Mouse (Mus musculus) brain, embryonic 14.5 days (tissue): ENCODE measurements at regions not wholly inside any gene's neighbourhood (a gene's known extent, or its start where the extent isn't known, plus 50 kb on each side); places are given as distances from the start of the nearest gene placed in this dataset.
"Not testable (repeated sequence)": the region's sequence is repeated elsewhere in the genome, so short reads cannot be mapped to it uniquely, and the experiment has no call there.

Experiments used
- DNase-seq: peaks from one replicate; pipeline ENCODE4 v3.0.0-alpha.2; 2011; ENCODE audit warnings: low read depth
- CTCF ChIP-seq: fragments of 200-500 bp; IDR thresholded peaks from 2 replicates; pipeline ENCODE4 v1.5.1; 2012; ENCODE audit warnings: inconsistent platforms, mild to moderate bottlenecking, moderate library complexity, borderline replicate concordance; ENCODE audit not compliant: insufficient read depth, insufficient read length; ENCODE audit errors: extremely low read depth
- POLR2A ChIP-seq: fragments of 200-500 bp; IDR thresholded peaks from 2 replicates; pipeline ENCODE4 v1.6.1; 2012; ENCODE audit warnings: mild to moderate bottlenecking, inconsistent platforms, borderline replicate concordance; ENCODE audit not compliant: poor library complexity, insufficient read depth, insufficient read length, severe bottlenecking; ENCODE audit errors: extremely low read depth

DNA sequence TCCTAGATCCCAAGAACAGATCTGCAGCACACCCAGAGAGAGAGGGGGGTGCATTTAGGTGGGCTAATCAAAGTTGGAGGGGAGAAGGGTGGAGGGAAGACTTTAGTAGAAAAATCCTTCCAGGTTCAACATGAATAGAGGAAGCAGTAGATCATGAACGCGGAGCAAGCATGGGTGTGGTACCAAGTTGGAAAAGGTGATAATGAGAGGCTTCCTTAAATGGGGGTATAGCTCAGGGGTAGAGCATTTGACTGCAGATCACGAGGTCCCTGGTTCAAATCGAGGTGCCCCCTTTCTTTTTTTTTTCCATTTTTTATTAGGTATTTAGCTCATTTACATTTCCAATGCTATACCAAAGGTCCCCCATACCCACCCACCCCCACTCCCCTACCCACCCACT lies 54.0 kb upstream of the Krba1 start:
- DNase-seq: not testable (repeated sequence)

DNA sequence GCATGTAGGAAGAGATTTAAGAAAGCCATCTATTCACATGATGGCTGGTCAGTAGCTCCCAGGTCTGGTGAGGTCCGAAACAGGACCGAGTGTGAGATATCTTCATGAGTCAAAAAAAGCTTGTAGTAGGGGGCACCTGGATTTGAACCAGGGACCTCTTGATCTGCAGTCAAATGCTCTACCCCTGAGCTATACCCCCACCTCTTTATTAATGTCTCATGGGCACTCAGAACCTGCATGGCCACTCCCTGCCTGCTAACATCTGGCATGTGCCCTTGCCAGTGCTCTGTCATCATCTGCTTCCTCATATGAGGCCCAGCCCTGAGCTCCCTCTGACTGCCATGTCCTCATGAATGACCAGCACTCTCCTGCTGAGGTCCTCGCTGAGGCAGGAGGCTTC lies 58.4 kb upstream of the Krba1 start:
- not testable (repeated sequence) for DNase-seq

DNA sequence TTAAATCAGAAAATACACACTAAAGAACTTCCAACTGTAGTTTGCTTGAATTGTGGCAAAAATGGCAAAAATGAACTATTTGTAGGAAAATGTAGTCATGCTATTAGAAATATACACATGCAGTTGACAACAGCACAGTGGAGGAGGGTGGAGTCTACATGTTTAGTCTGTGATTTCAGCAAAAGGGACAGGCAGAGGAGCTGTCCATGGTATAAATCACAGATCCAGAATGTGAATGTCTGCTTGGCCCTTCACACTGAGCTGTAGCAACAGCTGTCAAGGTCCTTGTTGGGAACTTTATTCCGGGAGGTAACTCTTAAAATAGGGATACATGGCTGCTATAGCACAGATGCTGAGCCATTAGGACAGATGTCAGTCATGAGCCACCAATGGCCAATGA lies 107.4 kb upstream of the Krba1 start:
- TF ChIP-seq POLR2A (no peak), CTCF (no peak)
- DNase-seq: no peak

DNA sequence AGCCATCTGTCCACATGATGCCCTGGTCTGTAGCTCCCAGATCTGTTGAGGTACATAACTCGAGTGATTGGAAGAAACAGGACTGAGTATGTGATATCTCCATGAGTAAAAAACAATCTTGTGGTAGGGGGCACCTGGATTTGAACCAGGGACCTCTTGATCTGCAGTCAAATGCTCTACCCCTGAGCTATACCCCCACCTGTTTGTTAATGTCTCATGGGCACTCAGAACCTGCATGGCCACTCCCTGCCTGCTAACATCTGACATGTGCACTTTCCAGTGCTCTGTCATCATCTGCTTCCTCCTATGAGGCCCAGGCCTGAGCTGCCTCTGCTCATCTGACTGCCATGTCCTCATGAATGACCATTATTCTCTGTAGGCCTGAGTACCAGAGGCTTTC lies 115.7 kb upstream of the Krba1 start:
- not testable (repeated sequence) for DNase-seq

DNA sequence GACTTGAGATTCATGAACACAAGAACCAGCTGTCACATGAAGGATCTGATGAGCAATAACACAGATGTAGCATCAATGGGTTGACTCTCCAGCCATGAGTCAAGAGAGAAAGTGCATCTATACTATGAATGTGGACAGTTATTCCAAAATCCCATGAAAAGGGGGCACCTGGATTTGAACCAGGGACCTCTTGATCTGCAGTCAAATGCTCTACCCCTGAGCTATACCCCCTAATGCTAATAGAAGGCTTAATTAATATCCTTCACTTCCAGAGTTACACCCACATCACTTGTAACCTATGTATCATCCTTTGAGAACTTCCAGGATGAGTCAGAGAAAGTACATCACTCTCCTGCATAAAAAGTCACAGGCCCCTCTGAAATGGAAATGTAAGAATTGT lies 133.8 kb upstream of the Krba1 start:
- DNase-seq: not testable (repeated sequence)

DNA sequence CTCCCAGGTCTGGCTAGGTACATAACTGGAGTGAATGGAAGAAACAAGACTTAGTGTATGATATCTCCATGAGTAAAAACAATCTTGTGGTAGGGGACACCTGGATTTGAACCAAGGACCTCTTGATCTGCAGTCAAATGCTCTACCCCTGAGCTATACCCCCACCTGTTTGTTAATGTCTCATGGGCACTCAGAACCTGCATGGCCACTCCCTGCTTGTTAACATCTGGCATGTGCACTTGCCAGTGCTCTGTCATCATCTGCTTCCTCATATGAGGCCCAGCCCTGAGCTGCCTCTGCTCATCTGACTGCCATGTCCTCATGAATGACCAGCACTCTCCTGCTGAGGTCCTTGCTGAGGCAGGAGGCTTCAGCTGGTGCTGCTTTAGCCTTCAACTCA lies 142.4 kb upstream of the Krba1 start:
- not testable (repeated sequence) for DNase-seq

DNA sequence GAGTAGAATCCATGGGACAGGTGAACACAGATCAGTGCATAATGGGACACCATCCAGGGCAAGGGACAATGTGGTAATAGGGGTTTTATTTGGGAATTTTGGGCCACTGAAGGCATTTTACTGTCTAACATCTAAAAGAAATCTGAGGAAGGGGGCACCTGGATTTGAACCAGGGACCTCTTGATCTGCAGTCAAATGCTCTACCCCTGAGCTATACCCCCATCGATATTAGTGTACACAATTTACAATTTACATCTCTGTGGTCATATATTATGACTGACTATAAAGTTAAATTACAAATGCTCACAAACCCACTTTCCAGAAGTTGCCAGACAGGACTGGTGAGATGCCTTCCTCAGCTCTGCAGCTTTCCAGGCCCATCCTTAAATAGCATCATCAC lies 143.4 kb upstream of the Krba1 start:
- no peak for DNase-seq
- TF ChIP-seq POLR2A: no peak
- no peak for TF ChIP-seq CTCF

DNA sequence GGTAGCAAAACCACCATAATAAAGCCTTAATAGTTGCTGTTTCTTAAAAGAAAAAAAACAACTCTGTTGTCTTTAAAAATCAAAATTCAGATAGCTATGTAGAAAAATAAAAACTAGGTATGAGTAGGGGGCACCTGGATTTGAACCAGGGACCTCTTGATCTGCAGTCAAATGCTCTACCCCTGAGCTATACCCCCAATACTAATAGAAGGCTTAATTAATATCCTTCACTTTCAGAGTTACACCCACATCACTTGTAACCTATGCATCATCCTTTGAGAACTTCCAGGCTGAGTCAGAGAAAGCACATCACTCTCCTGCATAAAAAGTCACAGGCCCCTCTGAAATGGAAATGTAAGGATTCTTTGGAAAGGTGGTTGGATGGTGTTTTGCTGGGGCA lies 151.2 kb upstream of the Krba1 start:
- DNase-seq: not testable (repeated sequence)

DNA sequence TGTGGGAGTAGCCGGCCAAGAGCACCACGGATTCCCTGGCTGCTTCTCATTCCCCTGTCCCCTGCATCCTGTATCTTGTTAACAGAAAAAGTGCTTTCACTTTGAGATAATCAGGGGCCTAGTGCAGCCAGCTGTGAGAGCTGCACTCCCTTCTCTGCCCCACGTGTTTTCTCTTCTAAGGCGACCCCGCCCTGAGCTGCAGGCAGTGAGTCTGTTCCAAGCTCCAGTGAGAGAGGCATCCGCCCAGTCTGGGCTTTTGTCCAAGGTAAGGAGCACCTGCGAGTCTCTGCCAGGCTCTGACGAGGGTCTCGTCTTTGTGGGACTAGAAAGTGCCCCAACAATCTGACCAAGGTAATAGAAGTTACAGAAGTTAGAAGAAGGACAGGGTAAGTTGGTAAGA lies 141.0 kb upstream of the Zfp746 start:
- DNase-seq: peak; percentile 42

DNA sequence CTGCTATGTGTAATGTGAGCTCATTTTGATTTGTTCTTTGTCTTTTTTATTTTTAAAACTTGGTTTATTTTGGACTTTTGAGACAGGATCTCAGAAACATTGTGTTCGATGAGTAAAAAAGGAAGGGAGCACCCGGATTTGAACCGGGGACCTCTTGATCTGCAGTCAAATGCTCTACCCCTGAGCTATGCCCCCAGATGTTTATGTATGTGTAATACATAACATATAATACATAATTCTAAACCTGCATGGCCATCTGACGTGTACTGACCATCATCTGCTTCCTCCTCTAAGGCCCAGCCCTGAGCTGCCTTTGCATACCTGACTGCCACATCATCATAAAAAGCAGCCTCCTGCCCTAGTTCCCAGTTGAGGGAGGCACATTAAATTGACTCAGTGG lies 137.8 kb upstream of the Zfp746 start:
- TF ChIP-seq POLR2A (no peak), CTCF (no peak)
- DNase-seq: no peak

More for the DNA sequence above, 141.0 kb upstream of the Zfp746 start:
- TF ChIP-seq CTCF: no peak
- TF ChIP-seq POLR2A: no peak

DNA sequence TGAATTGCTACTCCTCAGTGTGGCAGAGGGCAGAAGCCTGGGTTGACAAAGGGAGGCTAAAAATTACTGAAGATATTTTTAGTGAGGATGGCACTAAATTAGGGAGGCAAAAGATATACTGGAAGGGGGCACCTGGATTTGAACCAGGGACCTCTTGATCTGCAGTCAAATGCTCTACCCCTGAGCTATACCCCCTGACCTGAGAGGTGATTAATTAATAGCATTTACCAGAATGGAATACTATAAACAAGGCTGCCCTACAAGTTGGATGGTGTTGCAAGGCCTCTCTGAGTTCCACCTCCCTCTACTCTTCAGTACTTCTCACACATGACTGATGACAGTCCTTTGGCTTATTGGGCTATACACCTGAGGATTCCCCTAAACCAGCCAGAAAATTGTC lies 136.6 kb upstream of the Zfp746 start:
- TF ChIP-seq CTCF: no peak
- no peak for TF ChIP-seq POLR2A
- no peak for DNase-seq

DNA sequence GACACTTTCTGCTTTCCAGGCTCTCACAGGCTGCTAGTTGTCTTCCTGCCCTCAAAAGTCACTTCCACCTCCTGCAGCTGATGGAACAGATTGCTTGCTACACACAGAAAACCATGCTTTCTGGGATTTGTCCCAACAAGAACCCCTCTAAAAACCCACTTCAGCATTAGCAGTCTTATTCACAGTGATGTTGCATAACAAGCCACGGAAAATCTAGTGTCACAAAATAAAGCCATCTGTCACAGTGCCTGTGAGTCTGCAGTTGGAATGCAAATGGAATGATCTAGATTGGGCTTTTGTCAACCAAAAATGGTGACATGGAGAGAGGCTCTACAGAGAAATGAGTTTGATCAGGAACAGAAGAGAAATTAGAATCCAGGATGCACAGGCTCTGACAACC lies 135.4 kb upstream of the Zfp746 start:
- peak; percentile 47 for DNase-seq

DNA sequence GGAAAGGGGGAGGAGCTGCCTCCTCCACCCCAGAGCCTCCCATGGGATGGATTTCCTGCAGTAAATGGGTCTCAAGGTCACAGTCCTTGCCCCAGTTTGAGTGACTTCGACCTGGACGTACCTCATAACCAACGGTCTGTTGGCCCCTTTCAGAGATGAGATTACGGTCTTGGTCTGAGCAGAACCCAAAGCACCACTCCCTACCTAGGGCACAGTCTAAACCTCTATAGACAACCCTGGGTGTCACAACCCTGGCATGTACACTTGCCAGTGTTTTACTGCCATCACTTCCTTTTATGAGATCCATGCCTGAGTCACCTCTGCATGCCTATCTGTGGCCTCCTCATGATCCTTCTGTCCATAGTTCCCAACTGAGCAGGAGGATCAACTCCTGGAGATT lies 128.8 kb upstream of the Zfp746 start:
- TF ChIP-seq CTCF: no peak
- no peak for TF ChIP-seq POLR2A
- no peak for DNase-seq

DNA sequence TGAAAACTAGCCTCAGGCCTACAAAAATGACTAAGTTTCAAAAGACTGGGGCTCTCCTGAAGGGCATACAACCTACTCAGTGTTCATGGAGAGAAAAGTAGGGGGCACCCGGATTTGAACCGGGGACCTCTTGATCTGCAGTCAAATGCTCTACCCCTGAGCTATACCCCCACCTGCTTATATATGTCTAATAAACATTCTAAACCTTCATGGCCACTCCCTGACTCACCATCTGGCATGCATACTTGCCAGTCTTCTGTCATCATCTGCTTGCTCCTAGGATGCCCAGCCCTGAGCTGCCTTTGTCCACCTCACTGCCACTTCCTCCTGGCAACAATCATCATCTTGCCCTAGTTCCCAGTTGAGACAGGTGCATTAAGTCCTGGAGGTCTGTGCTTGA lies 123.3 kb upstream of the Zfp746 start:
- no peak for DNase-seq
- TF ChIP-seq POLR2A (no peak), CTCF (no peak)

DNA sequence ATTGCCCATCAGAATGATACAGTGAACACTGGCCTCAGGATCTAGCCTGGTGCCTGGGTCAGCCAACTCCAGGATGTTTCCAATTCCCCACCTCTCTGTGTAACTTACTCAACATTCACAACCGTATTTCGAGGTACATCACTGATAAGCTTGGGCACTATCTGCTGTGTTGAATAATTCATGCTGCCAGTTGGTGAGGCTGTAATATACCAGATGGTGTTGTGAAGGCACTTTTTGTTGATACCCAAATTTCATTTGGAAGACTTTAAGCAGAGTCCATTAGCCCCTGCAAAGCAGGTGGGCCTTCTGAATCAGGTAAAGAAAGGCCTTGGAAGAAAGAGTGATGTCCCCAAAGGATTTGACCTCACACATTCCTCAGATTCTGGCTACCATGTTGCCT lies 122.7 kb upstream of the Zfp746 start:
- DNase-seq: peak; percentile 43
- TF ChIP-seq POLR2A (no peak), CTCF (no peak)

DNA sequence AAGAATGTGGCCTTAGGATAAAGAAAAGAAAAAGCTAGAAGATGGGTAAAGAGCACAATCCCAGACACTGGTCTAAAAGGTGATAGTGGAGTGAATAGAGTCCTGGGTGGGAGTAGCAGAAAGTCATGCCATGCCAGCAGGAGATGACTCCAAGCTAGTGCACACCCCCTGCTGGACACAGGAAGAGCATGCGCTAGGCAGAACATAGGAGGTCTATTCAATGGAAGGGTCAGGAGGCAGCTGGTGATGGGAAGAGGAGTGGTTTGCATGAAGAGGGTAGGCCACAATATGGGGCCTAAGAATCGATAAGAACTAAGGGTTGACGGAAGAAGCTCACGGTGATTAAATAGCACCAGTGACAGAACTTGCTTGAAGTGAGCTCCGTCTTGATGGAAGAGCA lies 119.3 kb upstream of the Zfp746 start:
- no peak for TF ChIP-seq POLR2A
- TF ChIP-seq CTCF: no peak
- DNase-seq: no peak
